Mouse (Mus musculus) liver, adult 2 months (tissue): ENCODE data around the gene Nol4l. TPM values are rescaled to one million over a fixed set of nuclear protein-coding genes. Genes with fewer than 3 reads are reported as not detected.

ENCODE experiments used
- DNase-seq: peaks from one replicate; pipeline ENCODE4 v3.0.0-alpha.2; 2011; ENCODE audit warnings: low read depth, low spot score; ENCODE audit errors: extremely low read depth
- H3K27ac ChIP-seq: fragments of 200-500 bp; replicated peaks from 2 replicates; pipeline ENCODE4 v1.5.1; 2012; ENCODE audit warnings: low read depth, mild to moderate bottlenecking, control low read depth, inconsistent platforms, low read length; ENCODE audit not compliant: insufficient read depth
- H3K27me3 ChIP-seq: fragments of 200-500 bp; 2 replicates; pipeline ENCODE4 v1.6.1; 2012; ENCODE audit warnings: mild to moderate bottlenecking, moderate library complexity, low read length, inconsistent platforms; ENCODE audit not compliant: control insufficient read depth, insufficient read depth
- H3K36me3 ChIP-seq: fragments of 200-500 bp; 2 replicates; pipeline ENCODE4 v1.6.1; 2012; ENCODE audit warnings: low read length, inconsistent platforms; ENCODE audit not compliant: control insufficient read depth, insufficient read depth
- H3K4me1 ChIP-seq: fragments of 200-500 bp; 2 replicates; pipeline ENCODE4 v1.6.1; 2011; ENCODE audit warnings: low read length; ENCODE audit not compliant: control insufficient read depth, insufficient read depth
- H3K4me3 ChIP-seq: fragments of 200-500 bp; 2 replicates; pipeline ENCODE4 v1.5.1; 2011; ENCODE audit warnings: low read depth, mild to moderate bottlenecking, control low read depth, low read length, moderate library complexity; ENCODE audit not compliant: insufficient read depth
- H3K79me2 ChIP-seq: fragments of 200-500 bp; 2 replicates; pipeline ENCODE4 v1.6.1; 2012; ENCODE audit warnings: inconsistent platforms, mild to moderate bottlenecking, low read length, moderate library complexity; ENCODE audit not compliant: control insufficient read depth, insufficient read depth
- H3K9ac ChIP-seq: fragments of 200-500 bp; 2 replicates; pipeline ENCODE4 v1.6.1; 2012; ENCODE audit warnings: low read depth, mild to moderate bottlenecking, control low read depth, inconsistent platforms, low read length
- CTCF ChIP-seq: fragments of 200-500 bp; IDR thresholded peaks from 2 replicates; pipeline ENCODE4 v1.5.1; 2011; ENCODE audit warnings: low read depth, low read length, control low read depth
- POLR2A ChIP-seq: fragments of 200-500 bp; IDR thresholded peaks from 2 replicates; pipeline ENCODE4 v1.6.1; 2011; ENCODE audit warnings: low read length, control low read depth; ENCODE audit not compliant: insufficient read depth; ENCODE audit errors: extremely low read depth
- WGBS: fragments of 180-500 bp; shearing (Covaris S2); methylation state at CpG from one replicate; pipeline ENCODE4 v1.1.7; 2018; 5-methylcytosine and 5-hydroxymethylcytosine counted together
- polyA plus RNA-seq: library from polyadenylated mRNA; depleted of rRNA; stranded (reverse); fragments of >200 nt; gene quantifications from 2 replicates; pipeline ENCODE4 v1.2.3, GENCODE M21; 2012
- total RNA-seq: library from RNA; depleted of rRNA; stranded (reverse); fragments of >200 nt; gene quantifications from 2 replicates; pipeline ENCODE4 v1.2.3, GENCODE M21; 2014

Gene Nol4l
- total and polyA plus RNA-seq, 2 experiments = 0.18 to 0.80 TPM

DNA sequence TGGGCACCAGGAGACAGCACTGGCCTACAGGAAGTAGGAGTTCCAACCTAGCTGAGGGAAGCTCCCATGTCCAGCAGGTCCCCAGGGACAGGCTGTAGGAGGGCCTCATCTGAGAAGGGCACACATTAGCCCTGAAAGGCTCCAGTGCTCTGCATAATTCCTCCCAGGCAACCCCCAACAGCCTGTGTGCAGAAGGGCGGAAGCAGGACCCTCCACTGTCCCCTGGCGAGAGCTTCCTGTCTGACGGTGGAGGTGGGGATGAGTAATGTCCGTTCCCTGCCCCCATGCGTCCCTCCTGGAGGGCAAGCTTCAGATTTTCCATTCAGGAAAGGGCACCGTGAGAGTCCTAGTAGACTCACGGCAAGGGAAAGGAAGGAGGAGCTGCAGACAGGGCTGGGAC is 97.3 kb downstream of the Nol4l start:
- Histone ChIP-seq H3K79me2 (no peaks in the 10 kb centered on the region), H3K4me3 (no peak overlapping the region), H3K36me3 (no peaks in the 10 kb centered on the region), H3K27ac (no peak overlapping the region), H3K9ac (no peak overlapping the region), H3K27me3 (no peaks in the 10 kb centered on the region), H3K4me1 (peaks cover 20% of the 10 kb centered on the region)
- TF ChIP-seq POLR2A (no peak), CTCF (no peak)
- 75% methylated on average over 7 of the region's 7 CpGs for WGBS
- DNase-seq = no peak

DNA sequence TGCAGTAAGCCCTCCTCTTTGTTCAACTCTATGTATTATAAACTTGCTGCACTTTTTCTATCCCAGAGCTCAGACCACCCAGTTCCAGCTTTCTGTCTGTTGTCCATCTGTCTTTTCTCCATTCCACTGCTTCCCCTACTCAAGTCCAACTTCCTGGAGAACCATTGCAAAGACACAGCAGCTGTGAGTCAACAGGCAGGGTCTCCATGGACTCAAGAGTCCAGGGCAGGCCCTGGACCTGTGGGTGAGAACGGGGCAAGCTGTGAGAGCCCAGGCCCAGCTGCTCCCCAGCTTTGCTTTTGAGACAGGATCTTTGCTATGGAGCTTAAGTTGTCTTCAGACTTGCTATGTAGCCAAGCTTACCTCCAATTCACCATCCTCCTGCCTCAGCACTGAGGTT is 99.2 kb downstream of the Nol4l start:
- H3K27me3 ChIP-seq = no peaks in the 10 kb centered on the region
- 93% methylated on average over 1 of the region's 1 CpGs for WGBS
- no peak overlapping the region for H3K9ac ChIP-seq
- DNase-seq = no peak
- H3K79me2 ChIP-seq = no peaks in the 10 kb centered on the region
- no peak for TF ChIP-seq POLR2A
- no peak for TF ChIP-seq CTCF
- no peaks in the 10 kb centered on the region for H3K36me3 ChIP-seq
- H3K4me3 ChIP-seq = no peak overlapping the region
- no peak overlapping the region for H3K27ac ChIP-seq
- H3K4me1 ChIP-seq = peaks cover 8% of the 10 kb centered on the region; the same call in 1 of the 2 replicates

DNA sequence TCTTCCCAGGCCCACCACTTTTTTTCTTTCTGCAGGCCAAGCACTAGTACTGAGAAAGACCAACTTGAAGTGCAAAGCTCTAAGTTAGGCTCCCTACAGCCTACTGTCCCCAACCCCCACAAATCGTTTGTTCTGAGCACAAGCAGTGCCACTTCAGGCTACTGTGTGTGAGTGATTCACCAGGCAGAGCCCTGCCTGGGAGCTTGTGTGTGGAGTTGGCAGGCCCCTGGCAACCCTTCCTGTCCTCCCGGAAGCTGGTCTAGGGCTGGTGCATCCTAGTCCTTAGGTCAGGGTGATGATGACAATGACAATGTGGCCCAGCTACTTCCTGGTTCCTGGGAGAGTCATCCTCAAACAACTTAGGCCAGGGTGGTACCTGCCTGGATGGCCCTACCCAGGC is 101.3 kb downstream of the Nol4l start:
- WGBS = 53% methylated on average over 2 of the region's 2 CpGs
- no peaks in the 10 kb centered on the region for H3K27me3 ChIP-seq
- H3K36me3 ChIP-seq = no peaks in the 10 kb centered on the region
- no peak overlapping the region for H3K9ac ChIP-seq
- no peak overlapping the region for H3K4me3 ChIP-seq
- DNase-seq = no peak
- TF ChIP-seq CTCF = no peak
- TF ChIP-seq POLR2A = no peak
- peaks cover 8% of the 10 kb centered on the region for H3K4me1 ChIP-seq
- H3K27ac ChIP-seq = no peak overlapping the region
- no peaks in the 10 kb centered on the region for H3K79me2 ChIP-seq

DNA sequence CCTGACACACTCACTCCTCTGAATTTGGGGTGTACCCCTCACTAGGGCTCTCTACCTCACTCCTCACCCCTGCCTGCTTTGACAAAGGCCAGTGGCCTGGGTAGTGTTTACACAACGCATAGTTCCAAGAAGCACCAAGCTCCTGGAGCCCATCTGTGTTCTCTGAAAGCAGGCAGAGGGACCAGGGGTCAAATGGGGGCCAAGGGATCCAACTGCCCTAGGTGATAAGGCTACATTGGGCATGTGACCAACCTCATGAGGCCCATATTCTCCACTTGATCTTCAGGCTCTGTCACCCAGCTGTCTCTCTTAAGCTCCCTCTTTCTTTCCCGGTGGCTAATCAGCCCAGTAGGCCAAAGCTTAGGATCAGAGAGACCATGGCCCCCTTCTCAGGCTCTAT is 102.8 kb downstream of the Nol4l start:
- TF ChIP-seq CTCF = no peak
- no peak for TF ChIP-seq POLR2A
- Histone ChIP-seq H3K9ac (no peak overlapping the region), H3K79me2 (no peaks in the 10 kb centered on the region), H3K4me3 (no peak overlapping the region), H3K36me3 (no peaks in the 10 kb centered on the region), H3K4me1 (peaks cover 8% of the 10 kb centered on the region), H3K27me3 (no peaks in the 10 kb centered on the region), H3K27ac (no peak overlapping the region)
- 29% methylated on average over 2 of the region's 2 CpGs for WGBS
- DNase-seq = no peak

DNA sequence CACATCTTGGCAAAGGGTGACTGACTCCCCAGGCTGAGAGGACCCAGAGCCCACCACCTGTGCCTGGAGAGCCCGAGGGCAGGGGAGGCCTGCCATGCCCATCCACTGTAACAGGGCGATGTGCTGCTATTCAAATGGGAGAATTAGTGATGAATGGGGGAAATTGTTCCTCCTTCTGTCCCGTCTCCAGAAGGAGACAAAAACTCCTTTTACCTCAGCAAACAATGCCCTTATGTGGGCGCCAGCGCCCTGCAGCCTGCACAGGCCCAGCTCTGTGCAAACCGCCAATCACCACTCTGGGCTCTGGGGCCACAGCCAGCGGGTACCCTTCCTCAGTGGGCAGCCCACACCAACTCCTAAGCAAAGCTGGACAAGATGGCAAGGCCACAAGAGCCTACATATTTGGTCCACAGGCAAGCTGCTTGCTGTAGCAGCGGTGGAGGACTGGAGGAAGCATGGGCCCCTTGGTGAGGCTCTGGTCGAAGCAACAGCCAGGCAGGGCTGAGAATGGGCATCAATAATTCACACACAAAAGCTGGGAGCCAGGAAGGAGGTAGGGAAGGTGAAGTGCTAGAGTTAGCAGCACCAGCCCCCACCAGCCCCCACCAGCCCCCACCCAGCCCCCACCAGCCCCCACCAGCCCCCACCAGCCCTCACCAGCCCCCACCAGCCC is 103.6 kb downstream of the Nol4l start:
- Histone ChIP-seq H3K79me2 (no peaks in the 10 kb centered on the region), H3K27me3 (no peaks in the 10 kb centered on the region), H3K36me3 (no peaks in the 10 kb centered on the region), H3K4me3 (no peak overlapping the region), H3K9ac (no peak overlapping the region), H3K4me1 (peaks cover 8% of the 10 kb centered on the region), H3K27ac (no peak overlapping the region)
- 90% methylated on average over 9 of the region's 9 CpGs for WGBS
- TF ChIP-seq CTCF (no peak), POLR2A (no peak)
- no peak for DNase-seq

DNA sequence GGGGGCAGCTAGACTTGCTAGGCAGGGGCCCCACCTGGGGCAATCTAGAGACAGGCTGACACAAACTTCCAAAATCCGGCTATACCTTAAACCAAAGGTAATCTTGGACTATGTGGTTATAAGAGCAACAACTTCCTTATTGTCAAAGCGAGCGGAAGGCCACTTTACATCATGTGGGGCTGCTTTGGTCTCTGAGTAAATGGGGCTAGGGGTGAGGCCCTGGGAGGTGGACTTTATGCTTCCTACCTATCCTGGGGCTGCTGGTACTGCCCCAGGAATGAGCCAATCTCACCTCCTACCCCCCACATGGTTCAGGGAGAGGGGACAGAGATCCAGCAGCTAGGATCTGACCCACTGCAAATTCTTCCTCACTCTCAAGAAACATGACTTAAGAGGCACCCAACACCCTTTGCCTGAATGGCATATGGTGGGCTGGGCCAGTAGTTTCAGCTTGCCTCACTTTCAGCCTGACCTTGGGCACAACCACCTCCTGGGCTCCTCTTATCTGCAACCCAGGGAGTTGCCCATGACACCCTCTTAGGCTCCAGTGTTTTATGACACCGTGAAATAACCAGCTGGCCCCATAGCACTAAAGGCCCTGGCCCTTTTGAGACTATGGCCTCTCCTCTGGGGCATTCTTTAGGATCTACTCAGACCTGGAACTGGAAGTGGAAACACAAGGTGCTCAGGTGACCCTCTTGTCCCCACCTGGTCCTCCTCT is 104.5 kb downstream of the Nol4l start:
- H3K27me3 ChIP-seq = no peaks in the 10 kb centered on the region
- H3K9ac ChIP-seq = no peak overlapping the region
- TF ChIP-seq POLR2A (no peak), CTCF (no peak)
- no peak overlapping the region for H3K27ac ChIP-seq
- H3K79me2 ChIP-seq = no peaks in the 10 kb centered on the region
- H3K36me3 ChIP-seq = no peaks in the 10 kb centered on the region
- 82% methylated on average over 4 of the region's 4 CpGs for WGBS
- DNase-seq = no peak
- H3K4me1 ChIP-seq = peaks cover 8% of the 10 kb centered on the region
- no peak overlapping the region for H3K4me3 ChIP-seq
